Mouse (Mus musculus) thymus, adult 18-20 months (tissue): ENCODE measurements around the gene Itgal.
"Not testable (repeated sequence)": the region's sequence is repeated elsewhere in the genome, so short reads cannot be mapped to it uniquely, and the experiment has no call there.

Experiments
- DNase-seq, 2 experiments: peaks; one replicate each; pipeline ENCODE4 v3.0.0; 2022; ENCODE audit warnings: mixed read lengths in 2 of 2

The Itgal gene

DNA sequence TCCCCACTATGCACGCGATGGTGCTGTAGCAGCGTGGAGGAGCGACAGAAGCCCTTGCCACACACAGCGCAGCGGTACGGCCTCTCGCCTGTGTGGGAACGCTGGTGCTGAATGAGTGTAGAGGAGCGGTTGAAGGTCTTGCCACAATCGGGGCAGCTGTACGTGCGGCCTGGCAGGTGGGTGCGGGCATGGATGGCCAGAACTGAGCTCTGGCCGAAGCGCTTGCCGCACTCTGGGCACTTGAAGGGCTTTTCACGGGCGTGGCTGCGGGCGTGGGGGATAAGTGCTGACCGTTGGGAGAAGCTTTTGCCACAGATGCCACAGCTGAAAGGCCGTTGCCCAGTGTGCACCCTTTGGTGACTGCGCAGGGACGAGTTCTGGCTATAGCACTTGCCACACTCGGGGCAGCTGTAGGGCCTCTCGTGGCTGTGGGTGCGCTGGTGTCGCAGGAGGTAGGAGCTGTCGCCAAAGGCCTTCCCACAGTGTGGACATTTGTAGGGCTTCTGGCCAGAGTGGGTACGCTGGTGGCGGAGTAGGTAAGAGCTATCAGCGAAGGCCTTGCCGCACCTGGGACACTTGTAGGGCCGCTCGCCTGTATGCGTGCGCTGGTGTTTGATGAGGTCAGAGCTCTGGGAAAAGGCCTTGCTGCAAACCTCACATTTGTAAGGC lies 47.4 kb downstream of the Itgal start:
- no peak for DNase-seq

DNA sequence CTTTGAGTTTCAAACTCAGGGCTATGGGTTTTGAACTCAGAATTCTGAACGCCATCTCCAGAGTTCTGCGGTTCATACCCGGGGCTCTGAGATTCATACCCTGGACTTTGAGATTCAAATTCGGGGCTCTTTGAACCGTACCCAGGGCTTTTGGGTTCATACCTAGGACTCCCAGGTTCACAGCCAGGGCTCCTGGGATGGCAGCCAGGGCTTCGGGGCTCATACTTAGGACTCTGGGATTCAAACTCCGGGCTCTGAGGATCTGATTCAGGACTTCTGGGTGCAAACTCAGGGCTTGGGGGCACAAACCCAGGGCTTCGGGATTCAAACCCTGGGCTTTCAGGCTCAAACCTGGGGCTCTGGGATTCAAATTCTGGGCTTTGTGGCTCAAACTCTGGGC lies 48.3 kb downstream of the Itgal start:
- no peak for DNase-seq

DNA sequence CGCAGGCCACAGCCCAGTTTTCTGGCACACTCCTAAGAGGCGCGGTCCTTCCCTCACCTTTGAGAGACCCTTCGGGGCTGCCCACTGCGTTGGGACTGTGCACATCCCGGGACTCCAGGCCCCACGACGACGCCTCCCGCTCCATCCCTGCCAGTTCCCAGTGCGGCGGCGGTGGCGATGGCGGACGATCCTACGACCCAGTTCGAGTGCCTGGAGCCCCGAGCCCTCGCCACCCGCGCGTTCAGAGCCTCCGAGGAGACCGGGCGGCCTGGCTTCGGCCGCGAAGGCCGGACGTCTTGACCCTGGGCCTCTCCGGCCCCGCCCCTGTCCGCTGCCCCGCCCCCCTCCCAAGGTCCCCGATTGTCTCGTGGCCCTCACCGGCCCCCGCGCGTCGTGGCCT lies 49.0 kb downstream of the Itgal start:
- no peak for DNase-seq

DNA sequence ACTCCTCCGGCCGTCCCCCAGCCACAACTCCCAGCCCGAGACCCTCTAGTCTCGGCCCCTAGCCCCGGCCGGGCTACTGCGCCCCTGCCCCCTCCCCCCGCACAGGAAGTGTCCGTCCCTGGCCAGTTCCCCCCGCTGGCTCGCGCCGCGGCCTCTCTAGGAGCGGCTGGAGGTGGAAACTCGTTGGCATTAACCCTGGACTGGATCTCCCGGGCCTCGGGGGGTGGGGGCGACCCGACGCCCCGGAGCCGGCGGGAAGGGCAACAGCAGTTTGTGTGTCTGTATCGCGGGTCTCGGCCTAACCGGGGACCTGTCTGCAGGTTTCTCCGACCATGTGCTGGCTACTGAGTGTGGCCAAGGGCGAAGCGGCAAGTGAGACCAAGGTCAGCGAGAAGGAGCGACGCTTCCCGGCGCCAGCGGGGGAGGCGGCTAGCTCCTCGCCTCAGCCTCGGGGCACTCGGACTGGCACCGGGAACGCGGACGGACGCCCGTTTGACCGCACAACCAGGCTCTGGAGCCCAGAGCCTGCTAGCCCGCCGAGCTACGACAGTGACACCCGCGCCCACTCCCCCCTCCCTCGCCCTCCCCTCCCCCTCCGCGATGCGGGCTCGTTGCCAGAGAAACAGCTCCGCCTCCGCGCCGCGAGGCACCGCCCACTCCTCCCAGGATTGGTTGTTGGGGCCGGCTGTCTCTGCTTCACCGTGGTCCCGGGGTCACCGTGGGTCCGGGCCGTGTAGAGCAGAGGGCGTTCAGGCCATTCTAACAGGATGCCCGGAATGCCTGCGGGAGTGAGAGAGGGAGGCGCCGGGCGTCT lies 49.7 kb downstream of the Itgal start, which contains the start of gene Zfp768:
Zfp768 (minus strand) TSS at position 78 of the 814 bp plus-strand sequence.
- peak; percentile 82 to 86 for DNase-seq

DNA sequence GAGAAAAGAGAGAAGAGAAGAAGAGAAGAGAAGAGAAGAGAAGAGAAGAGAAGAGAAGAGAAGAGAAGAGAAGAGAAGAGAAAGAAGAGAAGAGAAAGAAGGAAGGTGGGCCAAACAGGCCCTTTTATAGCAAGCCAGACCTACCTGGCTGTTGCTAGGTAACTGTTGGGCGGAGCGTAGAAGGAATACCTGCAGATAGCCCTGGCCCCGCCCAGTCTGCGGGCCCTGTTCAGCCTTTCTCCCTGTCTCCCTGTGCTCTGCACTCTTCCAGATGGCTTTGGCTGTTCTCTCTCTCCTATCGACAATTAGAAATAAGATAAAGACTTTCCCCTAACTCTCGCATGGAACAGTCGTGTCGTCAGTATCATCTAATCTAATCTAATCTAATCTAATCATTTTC lies 50.6 kb downstream of the Itgal start:
- no peak for DNase-seq

DNA sequence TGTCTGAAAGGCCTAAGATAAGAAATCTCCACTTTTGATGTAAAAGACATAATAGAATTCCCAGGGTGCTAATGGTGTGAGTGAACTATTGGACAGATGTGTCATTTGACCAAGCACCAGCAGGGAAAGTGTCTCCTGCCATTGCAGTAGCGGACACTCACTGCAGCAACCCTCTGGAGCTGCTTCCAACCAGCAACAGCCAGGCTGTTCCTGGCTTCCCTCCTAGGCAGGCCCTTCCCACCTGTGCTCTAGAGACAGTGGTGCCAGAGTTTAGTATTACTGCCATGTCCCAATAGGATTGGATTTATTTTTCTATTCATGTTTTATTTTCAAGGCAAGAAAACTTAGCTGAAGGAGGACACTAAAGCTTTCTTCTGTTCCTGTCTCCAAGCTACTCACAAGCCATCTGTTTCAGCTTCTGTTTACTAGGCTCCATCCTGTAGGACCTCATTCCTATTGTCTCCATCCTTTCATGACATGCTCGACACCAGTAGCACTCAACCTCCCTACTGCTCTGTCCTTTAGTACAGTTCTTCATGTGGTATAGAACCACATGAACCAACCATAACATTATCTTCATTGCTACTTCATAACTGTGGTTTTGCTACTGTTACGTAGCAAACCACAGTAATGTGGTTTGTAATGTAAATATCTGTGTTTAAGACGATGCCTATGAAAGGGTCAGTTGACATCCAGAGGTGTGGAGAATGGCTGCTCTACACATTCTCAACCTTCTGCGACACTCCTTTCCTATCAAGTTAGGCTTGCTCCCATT lies 55.4 kb downstream of the Itgal start:
- DNase-seq, result no peak

DNA sequence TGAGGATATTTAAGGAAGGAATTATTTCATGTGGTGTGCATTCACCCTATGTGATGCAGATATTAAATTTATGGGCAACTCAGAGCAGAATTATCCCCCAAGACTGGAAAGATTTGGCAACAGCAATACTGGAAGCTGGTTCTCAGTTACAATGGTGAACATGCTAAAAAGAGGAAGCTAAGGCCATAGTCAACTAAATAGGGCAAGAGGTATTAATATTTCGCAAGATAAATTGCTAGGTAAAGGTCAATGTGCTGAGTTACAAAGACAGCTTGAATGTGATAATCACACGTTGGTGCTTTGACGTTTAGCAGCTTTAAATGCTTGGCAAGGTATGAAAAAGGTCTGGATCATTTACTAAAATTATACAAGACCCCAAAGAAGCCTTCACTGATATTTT lies 59.7 kb downstream of the Itgal start:
- DNase-seq, result no peak

DNA sequence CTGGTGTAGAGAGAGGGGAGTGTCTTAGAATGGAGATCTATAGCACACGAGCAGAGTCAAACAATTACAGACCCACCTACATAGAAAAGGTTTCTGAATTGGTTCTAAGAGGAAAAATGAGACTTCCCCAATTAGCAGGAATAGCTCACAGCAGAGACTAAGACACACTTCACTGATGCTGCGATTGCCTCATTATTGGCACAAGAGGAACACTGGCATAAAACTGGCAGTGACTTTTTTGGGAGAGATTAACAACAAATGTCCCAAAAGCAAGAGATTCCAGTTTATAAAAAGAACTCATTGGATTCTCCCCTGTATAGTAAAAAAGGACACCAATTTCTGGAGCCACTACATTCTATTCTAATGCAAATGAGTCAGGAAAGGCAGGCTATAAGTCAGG lies 61.8 kb downstream of the Itgal start:
- no peak for DNase-seq

DNA sequence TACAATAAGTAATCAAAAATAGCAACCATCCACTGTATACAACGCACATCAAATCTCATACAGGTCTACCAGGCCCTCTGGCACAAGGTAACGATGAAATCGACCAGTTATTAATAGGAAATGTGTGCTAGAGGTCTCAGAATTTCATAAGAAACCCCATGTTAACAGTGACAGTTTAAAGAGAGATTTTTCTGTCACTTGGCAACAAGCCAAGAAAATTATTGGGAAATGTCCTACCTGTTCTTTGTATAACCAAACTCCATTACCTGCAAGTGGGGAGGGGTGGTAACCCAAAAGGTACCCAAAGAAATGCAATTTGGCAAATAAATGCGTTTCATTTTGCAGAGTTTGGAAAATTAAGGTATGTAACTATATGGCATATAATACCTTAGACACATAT lies 62.4 kb downstream of the Itgal start:
- DNase-seq, result no peak

DNA sequence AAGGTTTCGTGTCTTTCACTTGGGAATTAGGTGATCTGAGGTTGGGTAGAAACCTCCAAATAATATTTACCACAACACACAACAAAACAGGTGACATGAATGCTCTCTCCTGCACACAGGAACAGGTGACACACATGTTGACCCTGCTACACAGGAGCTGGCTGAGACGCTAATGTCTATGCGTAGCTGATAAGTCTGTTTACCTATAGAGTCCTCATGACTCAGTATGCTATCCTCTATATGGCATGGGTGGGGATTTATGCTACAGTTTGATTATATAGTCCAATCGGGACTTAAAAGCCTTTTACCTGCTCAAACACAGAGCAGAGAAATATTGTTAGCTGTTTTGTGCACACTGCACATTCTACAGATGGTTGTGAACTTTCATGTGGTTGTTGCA lies 64.2 kb downstream of the Itgal start:
- no peak for DNase-seq

DNA sequence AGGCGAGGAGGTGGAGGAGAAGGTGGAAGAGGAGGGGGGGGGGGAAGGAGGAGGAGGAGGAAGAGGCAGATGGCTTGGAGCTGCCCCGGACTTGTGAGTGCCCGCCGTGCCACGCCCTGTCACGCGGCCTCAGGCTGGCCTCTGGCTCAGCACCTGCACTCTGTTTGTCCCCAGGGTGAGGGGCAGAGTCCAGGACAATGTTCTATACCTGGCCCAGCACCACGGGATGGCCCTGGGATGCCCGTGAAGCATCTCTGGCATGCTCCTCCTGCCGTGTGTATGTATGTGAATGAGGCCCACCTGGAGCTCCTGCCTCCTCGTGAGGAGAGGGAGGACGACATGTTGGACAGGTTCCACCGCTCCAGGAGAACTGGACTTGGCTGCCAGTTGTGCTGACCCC lies 65.4 kb downstream of the Itgal start:
- no peak for DNase-seq

DNA sequence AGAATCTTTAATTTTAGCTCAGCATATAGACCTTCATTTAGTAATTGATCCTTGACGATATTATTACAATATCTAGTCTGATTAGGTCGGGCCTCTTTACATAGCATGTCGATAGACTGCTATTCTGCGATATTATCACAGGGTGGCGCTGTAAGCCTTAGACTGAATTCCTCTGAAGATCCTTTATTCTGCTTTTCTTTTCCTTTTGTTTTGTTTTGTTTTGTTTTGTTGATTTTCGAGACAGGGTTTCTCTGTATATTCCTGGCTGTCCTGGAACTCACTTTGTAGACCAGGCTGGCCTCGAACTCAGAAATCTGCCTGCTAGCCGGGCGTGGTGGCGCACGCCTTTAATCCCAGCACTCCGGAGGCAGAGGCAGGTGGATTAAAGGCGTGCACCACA lies 66.4 kb downstream of the Itgal start:
- DNase-seq, result not testable (repeated sequence)

DNA sequence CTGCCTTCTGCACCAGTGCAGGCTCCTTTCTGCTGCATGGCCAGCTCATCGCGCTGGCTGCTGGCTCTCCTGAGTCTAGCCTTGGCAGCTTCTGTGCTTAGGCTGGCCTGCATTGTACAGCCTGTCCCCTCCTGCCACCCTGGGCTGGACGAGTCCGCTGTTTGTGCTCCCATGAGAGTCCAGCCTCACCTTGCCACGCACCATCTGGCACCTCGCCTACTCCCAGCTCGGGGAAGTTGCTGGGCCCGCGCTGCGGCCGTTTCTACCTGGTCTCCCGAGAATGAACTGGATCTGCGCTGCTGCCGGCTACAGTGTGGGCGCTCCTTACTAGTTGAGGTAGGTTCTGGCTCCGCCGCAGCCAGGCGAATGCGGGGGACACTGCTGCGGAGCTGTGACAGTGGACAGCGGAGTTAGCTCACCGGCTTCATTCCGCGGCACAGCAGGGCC lies 67.4 kb downstream of the Itgal start:
- no peak for DNase-seq

DNA sequence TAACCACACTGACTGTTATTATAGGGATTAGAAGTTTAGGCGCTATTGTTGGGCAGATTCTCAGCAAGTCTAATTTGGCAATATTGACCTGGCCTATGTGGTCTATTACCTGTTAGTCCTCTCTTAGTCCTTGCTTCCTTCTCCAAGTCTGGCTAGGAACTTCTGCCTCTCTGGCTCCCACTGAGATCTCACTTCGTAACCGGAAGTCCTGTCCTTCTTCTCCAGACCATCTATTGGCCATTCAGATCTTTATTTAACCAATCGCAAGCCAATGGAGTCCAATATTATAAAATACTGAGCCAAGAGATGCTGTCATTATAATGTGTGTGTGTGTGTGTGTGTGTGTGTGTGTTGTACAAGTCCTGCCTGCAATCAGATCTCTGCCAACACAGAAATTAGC lies 68.1 kb downstream of the Itgal start:
- no peak for DNase-seq

DNA sequence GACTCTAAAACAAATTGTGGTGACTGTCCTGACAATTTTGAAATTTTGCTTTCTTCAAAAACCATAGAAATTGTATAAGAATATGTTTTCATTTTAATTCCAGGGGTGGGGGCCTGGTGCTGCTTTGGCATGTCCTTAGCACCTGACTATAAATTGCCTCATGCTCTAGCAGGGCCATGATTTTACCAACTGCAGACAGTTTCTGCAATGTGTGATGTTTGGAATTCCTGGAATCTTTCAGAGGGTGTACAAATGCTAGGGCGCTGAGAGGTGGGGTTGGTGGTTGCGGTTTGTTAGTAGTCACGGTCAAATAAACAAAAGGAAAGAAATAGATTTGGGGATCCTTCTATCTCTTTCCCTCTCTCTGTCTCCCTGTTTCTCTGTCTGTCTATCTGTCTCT lies 70.2 kb downstream of the Itgal start:
- DNase-seq, result no peak

DNA sequence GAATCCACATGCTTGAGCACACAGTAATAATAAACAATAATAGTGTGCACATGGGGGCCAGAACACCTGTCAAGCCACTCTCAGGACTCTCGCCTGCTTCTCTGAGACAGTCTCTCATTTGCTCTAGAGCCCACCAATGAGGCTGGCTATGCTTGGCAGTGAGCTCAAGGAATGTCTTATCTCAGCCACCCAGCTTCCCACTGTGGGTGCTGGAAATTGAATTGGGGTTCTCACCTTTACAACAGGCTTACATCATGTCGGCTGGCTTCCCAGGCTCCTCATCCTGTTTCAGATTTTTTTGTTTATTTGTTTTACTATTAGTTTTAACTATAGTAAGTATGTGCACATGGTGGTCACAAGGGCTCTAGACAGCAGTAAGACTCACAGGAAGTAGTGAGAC lies 75.2 kb downstream of the Itgal start:
- DNase-seq, result no peak

DNA sequence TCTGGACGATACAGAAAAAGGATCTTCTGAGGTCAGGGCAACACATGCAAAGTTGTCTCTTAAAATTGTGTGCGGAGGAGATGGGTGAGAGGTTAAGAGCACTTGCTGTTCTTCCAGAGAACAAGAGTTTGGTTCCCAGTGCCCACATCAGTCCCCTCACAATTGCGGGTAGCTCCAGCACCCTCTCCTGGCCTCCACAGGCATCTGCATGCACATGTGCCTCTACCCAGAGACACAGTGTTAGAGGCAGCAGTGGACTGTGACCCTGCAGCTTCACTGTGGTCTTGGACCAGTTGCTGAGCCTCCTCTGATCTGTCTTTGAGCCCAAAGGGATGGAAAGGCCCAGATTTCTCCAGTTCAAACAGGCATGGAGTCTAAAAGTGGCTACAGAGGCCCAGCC lies 75.8 kb downstream of the Itgal start:
- not testable (repeated sequence) for DNase-seq

DNA sequence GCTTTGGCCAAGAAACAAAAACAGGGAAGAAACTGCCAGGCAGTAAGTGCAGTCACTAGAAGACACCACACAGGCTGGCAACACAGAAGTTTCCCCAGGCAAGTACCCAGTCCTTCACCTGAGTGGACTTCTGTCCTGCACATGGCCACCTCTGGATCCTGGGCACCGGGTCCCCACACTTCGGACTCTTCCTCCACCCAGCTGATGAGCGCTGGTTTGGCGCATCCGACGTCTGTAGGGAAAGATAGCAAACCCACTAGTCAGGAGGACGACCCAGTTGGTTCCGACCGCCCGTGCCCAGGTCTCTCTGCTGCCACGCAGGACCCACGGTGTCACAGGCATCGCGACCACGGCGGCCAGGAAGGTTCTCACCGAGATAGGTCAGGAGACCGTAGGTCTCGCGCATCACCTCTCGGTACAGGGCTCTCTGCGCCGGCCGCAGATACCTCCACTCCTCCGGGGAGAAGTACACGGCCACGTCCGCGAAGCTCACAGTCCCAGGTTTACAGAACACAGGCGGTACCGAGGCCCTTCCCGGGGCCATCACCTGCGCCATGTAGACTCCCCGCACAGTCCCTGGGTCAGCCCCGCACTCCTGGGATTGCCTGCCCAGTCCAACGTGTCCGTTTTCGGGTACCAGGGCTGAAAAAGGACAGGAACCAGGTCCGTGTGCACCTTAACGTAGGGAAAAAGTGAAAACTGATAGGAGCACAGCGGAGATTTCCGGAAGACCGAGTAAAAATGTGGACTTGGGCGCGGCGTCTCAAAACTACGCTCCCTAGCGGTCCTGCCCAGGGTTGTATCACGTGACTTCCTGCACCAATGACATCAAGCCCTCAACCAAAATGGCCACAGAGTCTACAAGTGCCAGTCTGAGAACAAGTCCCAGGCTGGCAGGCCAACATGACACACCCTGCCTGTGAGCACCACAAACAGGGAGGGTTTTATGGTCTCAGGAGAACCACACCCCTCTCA lies 79.5 kb downstream of the Itgal start, which contains the start of gene Zfp747:
Zfp747 (minus strand) TSS at position 780 of the 975 bp plus-strand sequence.
- peak; percentile 81 to 91 for DNase-seq

DNA sequence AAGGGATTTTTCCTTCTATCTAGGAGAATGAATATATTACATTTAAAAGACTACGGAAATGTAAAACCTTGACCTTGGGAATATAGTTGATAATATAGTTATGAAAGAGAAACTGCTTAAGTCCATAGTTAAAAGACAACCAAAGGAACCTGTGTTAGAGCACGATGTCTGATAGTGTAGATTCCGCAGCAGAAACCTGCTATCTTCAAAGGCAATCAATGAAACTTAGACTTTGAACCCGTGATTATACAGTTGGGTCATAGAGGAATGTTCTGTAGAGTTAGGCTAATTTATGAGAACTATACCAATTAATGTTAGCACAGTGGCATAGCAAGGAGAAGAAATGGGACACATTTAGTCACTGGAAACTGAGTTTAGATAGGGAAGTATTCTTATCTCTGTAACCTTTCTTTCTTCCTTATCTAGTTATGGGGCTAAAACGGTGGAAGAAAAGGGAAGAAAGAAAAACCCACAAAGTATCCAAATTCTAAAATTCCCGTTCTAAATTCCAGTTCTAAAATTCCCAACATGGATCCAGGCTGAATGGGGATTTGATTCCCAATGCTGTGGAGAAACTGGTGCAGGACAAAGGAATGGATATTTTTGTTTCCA lies 82.4 kb downstream of the Itgal start:
- no peak for DNase-seq
